Mouse (Mus musculus): ENCODE results near the gene Fgd2.

Fgd2 gene

DNA sequence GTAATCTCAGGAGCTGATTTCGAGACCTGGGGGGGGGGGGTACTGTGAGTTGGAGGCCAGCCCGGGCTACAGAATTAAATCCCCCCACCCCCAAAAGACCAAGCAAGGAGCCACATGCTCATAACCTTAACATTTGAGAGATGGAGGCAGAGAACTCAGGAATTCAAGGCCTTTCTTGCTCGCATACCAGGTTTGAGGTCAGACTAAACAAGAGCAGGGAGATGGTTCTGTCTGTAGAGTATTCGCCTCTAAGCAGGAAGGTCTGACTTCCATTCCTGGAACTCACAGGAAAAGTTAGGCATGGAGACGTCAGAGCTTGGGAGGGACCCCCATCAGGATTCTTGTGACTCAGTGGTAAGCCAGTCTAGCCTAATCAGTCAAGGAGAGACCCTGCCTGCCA is 39.3 kb downstream of the Fgd2 start:
- no peak for DNase-seq

DNA sequence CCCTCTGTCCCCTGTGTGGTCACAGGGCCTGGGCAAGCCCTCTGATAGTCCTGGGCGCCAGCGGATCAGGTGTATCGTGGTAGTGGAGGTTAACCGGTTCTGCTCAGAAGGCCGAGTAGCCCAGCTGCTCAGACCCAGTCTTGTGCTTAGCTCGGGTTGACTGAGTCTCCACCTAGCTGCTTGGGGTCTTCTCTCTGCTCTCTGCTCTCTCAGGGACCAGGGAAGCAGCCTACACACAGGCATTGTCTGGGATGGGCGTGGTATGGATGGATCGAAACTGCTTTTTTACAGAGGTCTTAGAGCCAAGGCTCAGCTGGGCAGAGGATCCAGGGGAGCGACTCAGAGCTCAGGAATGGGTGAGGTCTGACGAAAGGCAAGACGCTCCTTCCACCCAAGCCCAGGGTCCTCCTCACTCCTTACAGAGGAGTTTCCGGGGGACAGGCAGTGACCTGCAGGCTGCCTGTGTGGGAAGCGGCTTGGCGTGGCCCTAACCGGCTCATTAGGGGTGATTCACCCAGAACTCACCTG is 41.1 kb downstream of the Fgd2 start:
- DNase-seq, result no peak

DNA sequence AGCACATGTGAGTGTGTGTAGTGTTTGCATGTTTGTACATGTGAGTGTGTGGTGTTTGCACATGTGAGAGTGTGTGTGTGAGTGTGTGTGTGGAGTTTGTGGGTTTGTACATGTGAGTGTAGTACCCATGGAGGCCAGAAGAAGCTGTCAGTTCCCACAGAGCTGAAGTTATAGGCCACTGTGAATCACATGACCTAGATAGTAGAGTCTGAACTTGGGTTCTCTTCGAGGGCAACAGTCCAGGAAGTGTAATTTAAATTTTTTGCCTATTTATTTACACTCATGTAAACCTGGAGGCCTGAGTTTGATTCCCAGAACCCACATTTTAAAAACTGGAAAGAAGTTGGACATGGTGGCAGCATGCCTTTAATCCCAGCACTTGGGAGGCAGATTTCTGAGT is 42.5 kb downstream of the Fgd2 start:
- DNase-seq, result no peak

DNA sequence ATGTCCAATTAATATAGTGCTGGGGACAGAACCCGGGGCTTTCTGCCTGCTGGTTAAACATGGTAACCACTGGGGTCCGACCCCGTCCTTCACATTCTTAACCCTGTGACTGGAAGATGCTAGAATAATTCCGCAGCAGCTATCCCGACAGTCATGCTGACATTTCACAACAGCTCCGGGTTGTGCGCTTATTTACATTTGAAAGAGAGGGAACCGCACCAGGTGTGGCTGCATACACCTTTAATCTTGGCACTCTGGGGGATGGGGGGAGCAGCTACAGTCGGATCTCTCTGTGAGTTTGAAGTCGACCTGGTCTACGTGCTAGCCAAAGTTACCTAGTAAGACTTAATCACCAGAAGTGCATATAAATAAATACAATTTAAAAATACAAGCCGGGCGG is 44.8 kb downstream of the Fgd2 start:
- no peak for DNase-seq

DNA sequence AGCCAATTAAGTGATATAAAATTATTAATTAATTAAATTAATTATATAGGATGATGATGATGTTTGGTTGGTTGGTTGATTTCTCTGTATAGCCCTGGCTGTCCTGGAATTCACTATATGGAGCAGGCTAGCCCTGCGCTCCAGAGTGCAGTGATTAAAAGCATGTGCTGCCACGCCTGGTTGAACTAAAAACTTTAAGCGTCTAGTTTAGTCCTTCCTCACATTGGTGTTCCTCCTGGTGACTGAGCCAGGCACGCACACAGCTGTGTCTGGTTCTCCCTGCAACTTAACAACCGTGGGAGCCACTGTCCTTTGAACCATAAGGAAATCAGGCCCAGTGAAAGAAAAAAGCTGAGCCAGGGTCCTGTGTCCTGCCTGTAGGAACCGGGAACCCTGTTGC is 45.4 kb downstream of the Fgd2 start:
- DNase-seq, result no peak

DNA sequence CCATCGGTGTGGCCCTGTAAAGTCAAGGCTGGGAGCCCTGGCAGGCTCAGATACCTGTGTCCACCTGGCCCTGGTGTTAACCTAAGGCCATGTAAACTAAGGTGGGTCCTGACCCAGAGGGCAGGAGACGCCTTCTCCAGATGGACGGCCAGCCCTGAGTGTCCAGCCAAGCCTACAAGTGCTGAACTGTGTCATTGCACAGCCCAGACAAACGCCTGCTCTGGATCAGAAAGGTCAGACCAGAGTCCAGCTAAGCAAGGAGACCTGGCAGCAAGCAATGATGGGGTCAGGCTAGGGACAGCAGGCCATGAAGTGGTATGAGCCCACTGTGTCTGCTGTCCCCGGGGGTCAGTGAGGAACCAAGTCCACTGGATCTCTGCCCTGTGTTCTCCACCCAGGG is 46.7 kb downstream of the Fgd2 start:
- no peak for DNase-seq

DNA sequence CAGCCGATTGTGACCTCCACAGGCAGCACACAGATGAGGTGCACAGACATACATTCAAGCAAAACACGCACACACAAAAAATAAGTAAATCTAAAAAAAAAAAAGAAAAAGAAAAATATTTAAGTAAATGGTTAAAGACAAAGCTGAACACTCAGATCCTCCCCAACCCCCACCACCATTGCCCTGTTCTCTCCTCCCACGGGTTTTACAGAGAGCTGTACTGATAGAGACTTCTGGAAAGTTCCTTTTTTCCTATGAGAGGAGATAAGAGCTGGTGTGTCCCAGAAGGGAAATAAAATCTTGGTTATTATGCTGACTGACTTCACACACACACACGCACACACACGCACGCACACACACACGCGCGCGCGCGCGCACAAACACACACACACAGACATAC is 47.6 kb downstream of the Fgd2 start:
- DNase-seq, result no peak

DNA sequence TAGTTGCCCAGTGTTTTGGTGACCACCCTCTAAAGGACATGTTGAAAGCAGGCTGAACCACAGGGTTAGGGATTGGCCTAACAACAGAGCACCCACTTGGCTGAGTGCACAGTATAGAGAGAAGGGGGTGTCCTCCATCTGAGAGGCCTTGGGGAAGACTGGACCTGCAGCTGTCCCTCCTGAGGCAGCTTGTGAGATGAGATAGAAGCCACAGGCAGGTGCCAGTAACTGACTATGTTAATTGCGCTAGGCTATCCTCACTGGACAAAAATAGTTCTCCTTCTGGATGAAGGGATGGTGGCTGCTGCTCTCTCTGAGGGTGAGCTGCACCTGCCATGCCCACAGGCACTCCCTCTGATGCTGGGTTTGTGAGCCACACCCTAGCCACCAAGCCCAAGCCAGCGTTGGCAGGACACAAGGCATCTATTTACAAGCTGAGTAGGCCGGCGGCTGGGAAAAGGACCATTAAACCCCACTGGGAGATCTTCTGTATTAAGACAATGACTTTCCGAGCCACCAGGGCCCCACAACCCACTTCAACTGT is 49.2 kb downstream of the Fgd2 start:
- DNase-seq, result no peak

DNA sequence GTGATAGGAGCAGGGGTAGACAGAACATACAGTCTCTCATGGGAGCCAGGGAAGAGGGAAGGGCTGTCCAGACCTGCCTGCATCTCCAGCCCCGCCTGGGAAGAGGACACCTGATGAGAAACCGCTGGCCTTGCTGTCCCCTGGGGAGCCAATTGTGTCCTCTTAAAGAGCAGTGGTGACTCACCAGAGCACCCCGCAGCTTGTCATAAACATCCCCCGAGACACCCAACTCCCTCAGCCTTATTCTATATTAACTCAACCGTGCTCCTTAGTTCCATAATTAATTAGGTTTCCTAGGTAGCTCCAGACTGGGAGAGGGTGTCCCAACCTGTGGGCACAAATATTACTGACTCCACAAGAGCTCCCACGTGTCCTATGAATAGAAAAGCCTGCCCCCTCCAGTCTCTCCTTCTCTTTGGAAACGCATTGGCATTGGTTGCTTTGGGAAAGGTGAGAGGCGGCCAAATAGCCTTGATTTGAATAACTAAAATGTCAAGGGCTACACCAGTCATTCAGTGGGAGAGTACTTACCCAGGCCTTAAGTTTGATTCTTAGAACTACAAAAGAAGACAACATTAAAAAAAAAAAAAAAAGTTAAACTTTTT is 51.2 kb downstream of the Fgd2 start:
- DNase-seq, result no peak

DNA sequence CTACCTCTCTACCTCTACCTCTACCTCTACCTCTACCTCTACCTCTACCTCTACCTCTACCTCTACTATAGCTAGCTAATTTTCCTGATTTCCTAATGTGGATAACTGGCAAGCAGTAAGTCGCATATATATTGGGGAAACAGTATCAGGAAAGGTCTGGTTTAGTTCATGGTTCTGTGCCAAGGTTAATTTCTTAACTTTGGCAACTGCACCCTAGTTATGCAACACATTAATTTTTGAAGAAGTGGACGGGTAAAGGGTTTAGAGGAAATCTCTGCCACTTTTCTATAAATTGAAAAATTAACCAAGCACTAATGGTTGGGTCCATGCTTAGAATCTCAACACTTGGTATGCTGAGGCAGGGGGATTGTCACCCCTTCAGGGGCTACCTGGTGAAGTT is 53.9 kb downstream of the Fgd2 start:
- no peak for DNase-seq

DNA sequence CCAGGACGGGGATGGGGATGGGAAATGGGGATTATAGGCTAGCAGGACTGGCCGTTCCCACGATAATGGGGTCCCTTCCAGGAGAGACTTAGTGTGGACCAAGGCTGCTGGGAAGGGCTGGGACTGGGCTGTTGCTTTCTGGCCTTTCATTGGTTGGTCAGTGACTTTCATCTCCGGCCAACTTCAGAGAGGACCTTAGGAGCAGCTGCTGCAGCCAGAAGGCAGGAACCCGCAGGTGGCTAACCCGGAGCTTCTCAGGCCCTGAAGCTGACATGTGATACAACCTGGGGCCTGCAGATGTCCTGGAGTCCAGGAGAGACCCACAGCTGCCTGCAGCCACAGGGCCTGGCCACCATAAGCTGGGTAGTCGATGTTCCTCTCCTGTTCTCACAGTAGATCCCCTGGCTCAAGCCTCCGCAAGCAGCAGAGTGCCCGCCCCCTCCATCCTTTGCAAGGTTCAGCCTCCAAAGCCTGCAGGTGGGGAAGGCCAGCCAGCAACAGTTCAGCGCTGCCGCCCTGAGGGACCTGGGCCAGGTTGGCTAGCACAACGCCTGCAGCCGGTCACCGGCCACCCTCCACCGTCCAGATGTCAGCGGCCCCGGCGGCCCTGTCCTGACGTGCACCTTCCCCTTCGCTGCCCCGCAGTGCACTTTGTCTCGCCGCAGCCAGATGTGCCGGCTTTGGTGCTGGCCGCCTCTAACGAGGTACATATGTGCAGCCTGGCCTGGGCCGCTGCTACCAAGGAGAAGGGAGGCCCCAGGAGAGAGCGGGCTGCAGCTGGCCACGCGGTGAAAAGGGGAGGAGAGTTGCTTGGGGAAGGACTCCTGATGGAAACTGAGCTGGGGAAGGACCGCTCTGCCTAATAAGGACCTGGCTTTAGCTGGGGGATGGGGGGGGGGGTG is 55.3 kb downstream of the Fgd2 start:
- peak; percentile 51 for DNase-seq

DNA sequence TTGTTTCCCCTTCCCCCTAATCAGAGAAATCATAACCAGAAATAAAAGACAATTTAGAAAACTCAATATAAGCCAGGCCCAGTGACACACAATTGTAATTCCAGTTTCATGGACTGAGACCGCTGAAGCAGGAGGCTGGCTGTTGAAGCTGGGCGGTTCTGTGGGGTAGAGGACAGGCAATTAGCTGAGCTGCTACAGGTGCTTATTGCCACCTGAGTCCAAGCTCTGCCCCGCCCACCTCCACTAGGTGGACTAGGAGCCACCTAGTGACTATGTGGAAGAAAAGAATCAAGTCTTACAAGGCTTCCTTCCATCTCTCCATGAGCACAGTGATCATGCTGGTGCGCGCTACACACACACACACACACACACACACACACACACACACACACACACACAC is 56.0 kb downstream of the Fgd2 start:
- DNase-seq, result peak; percentile 51

DNA sequence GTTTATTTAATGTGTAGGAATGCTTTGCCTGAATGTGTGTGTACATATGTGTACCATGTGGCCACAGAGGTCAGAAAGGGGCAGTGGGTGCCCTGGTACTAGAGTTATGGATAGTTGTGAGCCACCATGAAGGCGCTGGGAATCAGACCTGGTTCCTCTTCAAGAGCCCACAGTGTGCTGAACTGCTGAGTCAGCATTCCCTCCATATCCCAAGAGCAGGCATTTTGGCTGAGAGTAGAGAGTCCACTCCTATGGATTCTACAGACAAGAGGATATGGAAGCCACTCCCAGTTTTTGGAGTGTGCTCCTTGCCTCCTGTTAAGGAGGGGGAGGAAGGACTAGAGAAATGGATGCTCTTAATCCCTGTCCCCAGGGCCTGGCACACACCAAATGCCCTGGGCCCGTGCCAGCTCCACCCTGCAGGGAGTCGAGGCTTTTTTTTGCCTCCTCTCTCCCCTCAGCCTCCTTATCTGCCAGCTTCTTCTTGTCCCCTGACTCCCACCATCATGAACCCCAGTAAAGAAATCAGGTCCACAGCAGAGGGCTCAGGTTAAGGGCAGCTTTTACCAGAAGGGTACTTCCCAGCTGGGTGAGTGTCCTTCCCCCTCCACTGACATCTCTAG is 58.2 kb downstream of the Fgd2 start:
- no peak for DNase-seq

DNA sequence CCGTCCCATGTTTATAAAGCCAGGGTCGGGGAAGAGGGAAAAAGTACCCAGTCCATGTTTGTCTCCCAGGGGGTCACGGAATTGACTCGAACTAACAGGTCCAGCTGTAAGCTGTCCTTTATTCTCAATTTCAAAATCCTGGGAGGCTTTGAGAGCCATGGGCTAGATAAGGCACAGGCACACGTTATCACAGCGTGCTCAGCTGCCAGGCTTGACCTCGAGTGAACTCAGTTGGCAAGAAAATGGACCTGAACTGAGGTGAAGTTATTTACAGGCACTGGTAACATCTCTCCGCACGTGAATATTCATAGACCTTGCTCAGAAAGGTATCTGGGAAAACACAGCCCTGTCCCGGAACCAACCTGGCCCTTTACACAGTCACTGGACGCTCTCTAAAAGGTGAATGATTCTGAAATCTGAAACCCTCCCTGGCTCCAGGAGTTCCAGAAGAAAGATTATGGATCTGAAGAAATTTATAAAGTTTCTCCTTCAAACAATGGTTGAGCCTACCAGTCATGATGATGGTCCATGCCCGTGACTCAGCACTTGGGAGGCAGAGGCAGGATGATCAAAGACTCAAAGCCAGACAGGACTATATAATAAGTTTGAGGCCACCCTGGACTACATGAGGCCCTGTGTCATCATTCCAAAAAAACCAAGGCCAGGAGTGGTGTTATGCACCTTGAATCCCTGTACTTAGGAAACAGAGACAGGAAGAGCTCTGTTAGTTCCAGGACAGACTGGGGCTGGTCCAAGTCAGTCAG is 59.4 kb downstream of the Fgd2 start:
- DNase-seq, result no peak

DNA sequence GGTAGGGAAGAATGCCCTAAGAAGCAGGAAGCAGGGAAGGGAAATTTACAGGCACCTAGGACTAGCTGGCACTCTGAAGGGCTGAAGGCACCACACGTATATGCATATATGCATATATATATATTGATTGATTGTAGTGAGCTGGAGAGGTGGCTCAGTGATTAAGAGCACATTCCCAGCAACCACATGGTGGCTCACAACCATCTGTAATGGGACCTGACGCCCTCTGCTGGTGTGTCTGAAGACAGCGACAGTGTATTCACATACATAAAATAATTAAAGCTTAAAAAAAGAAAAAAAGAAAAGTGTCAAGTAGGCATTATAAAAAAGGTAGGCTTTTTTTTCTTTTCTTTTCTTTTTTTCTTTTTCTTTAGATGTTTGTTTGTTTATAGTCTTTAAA is 60.6 kb downstream of the Fgd2 start:
- no peak for DNase-seq

DNA sequence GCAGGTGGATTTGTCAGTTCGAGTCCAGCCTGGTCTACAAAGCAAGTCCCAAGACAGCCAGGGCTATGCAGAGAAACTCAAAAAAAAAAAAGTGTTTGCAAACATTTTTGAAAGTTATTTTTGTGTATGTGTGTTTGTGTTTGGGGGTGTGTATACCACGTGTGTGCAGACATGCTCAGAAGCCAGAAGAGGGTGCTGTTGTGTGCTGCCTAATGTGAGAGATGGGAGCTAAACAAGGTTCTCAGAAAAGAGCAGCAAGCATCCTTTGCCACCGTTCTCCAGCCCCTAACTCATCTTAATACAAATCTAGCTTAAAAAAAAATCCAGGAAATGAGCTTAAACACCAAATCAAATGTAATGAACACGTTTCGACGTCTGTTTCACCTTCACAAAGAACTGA is 61.6 kb downstream of the Fgd2 start:
- no peak for DNase-seq

DNA sequence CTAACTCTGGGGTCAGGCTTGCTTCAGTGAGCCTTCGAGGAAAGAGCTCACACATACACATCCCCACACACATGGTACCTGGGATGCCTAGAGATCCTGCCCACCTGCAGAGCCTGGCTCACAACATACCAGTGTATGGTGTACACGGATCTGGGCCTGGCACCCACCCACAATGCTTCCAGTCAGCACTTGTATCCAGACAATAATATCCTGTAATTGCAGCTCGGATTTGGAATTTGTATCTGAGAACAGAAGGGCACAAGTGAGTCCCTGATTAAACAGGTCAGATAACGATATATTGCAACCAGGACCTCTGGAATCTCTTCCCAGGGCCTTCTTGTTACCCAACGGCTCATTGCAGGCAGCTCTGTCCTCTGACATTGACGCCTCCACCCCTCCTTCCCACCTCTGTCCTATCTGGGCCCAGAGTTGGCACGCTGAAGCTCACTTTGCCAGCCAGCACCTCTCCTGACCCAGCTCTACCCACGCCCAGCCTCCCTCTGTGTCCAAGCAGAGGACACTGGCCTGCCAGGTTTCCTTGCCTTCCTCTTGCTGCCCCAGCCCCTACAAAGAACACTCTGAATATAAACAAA is 62.3 kb downstream of the Fgd2 start:
- DNase-seq, result no peak

DNA sequence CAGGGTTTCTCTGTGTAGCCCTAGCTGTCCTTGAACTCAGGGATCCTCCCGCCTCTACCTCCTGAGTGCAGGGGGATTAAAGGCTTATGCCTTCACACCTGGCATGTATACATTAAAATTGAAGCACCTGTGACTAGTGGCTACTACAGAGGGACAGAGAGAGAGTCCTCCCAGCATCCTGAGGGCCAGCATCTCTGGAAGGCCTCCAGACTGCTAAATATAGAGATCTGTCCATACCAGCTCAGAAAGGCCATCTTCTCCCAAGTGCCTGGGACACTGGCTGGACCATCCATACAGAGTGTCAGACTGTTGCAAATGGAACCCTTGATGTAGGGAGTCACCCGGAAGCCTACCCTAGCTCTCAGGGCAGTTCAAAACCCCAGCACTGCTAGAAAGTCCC is 63.3 kb downstream of the Fgd2 start:
- no peak for DNase-seq

DNA sequence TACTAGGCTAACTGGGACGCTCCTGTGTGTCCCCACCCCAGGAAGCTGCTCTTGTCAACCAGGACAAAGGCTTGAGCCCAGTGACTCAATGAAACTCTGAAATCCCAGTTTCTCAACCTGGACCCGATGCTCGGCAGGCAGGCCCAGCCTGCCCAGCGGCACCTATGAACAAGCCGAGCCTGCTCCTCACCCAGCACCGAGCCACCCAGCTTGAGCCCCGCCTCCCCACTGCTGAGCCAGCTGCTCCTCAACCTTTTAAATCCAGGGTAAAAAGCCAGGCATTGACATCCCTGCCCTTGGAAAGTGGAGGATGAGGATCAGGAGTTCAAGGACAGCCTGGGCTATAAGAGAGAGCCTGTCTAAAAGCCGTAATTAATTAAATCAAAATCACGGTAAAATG is 64.6 kb downstream of the Fgd2 start:
- no peak for DNase-seq

DNA sequence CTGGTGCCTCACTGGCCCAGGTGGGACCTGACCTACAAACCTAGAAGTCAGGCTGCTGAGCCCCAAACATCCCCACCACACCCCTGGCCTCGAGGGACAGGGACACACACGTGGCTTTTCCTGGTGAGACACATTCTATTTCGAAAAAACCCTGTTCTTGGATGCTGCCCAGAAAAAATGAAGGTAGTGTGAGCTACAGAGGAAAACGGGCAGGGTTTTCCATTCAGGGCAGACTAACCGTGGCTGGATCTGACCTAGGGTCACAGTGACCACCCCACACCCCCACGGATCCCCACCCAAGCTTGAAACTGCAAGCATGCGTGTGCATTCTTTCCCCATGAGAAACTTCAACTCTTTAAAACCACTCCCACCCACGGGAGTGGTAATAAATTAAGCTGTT is 67.5 kb downstream of the Fgd2 start:
- DNase-seq, result peak; percentile 34

DNA sequence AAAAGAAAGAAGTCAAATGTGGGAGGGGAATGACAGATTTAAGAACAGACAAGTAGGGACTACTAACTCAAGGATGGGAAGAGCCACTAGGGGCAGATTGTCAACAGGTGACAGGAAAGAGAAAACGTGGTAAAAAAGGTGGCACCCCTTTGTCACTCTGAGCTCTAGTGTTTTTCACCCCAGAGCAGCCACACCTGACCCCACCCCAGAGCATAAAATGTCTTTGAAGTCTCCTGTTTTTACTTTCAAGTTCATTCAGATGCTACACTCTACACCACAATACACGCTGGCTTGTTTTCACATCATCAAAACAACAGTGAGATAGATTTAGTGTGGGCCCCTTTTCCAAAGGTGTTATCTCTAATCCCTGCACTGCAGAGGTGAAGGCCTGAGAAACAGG is 68.1 kb downstream of the Fgd2 start:
- no peak for DNase-seq

Data from kidney, postnatal 10 days (tissue).